Mouse (Mus musculus): ENCODE results near the gene Gm5142. TPM values are rescaled to one million over a fixed set of nuclear protein-coding genes. Genes with fewer than 3 reads are reported as not detected.

Gene Gm5142
- polyA plus RNA-seq (2012; rRNA removed), result not detected in 2 replicates

GRCm38 (mm10) chr14:59178649-59179048, at the start of gene Gm5142:
TSS of gene Gm5142 (minus strand) at chr14:59178749.
- no peak for DNase-seq (ENCODE audit: low read depth, low spot score)
- 91% methylated on average over 3 of the region's 3 CpGs for WGBS

GRCm38 (mm10) chr14:59226240-59226639, 47.7 kb upstream of the Gm5142 start:
- no peak for DNase-seq (ENCODE audit: low read depth, low spot score)
- 56% methylated on average over 11 of the region's 11 CpGs for WGBS

GRCm38 (mm10) chr14:59219241-59219640, 40.7 kb upstream of the Gm5142 start:
- WGBS, result 62% methylated on average over 3 of the region's 3 CpGs
- no peak for DNase-seq (ENCODE audit: low read depth, low spot score)

GRCm38 (mm10) chr14:59209816-59210215, 31.3 kb upstream of the Gm5142 start:
- no peak for DNase-seq (ENCODE audit: low read depth, low spot score)
- WGBS, result 97% methylated on average over 2 of the region's 2 CpGs

GRCm38 (mm10) chr14:59209003-59209402, 30.5 kb upstream of the Gm5142 start:
- DNase-seq (ENCODE audit: low read depth, low spot score), result no peak
- WGBS, result 89% methylated on average over 7 of the region's 7 CpGs

- WGBS, result 83% methylated on average over 10 of the region's 10 CpGs
These were observed 27.5 kb upstream of the Gm5142 start for GRCm38 (mm10) chr14:59205976-59206583.

GRCm38 (mm10) chr14:59205461-59205860, 26.9 kb upstream of the Gm5142 start:
- no peak for DNase-seq (ENCODE audit: low read depth, low spot score)
- WGBS, result 74% methylated on average over 7 of the region's 7 CpGs

More at GRCm38 (mm10) chr14:59205976-59206583, 27.5 kb upstream of the Gm5142 start:
- no peak for DNase-seq (ENCODE audit: low read depth, low spot score)

- WGBS, result 2% methylated on average over 21 of the region's 21 CpGs
- no peak for DNase-seq (ENCODE audit: low read depth, low spot score)
These were observed 23.2 kb upstream of the Gm5142 start for GRCm38 (mm10) chr14:59201604-59202215.

- WGBS, result under 1% methylated on average over 82 of the region's 96 CpGs
- DNase-seq (ENCODE audit: low read depth, low spot score), result peak; percentile 70
These were observed 22.4 kb upstream of the Gm5142 start, which contains the start of gene Rcbtb1 for GRCm38 (mm10) chr14:59200711-59201603. TSS of gene Rcbtb1 (plus strand) at chr14:59201209.

- WGBS, result 85% methylated on average over 2 of the region's 2 CpGs
- no peak for DNase-seq (ENCODE audit: low read depth, low spot score)
These were observed 7.6 kb upstream of the Gm5142 start for GRCm38 (mm10) chr14:59186121-59186520.

GRCm38 (mm10) chr14:59185514-59185913, 7.0 kb upstream of the Gm5142 start:
- DNase-seq (ENCODE audit: low read depth, low spot score), result no peak

- DNase-seq (ENCODE audit: low read depth, low spot score), result no peak
- WGBS, result 84% methylated on average over 2 of the region's 2 CpGs
These were observed 4.2 kb upstream of the Gm5142 start for GRCm38 (mm10) chr14:59182732-59183131.

- WGBS, result 22% methylated on average over 3 of the region's 3 CpGs
- peak; percentile 57 for DNase-seq (ENCODE audit: low read depth, low spot score)
These were observed 21.4 kb downstream of the Gm5142 start for GRCm38 (mm10) chr14:59157016-59157698.

GRCm38 (mm10) chr14:59155589-59155988, 23.0 kb downstream of the Gm5142 start:
- whole genome bisulfite sequencing, result 59% methylated on average over 2 of the region's 2 CpGs
- DNase-seq (ENCODE audit: low read depth, low spot score), result no peak

GRCm38 (mm10) chr14:59142793-59143192, 35.8 kb downstream of the Gm5142 start, which contains the start of gene 1700129C05Rik:
TSS of gene 1700129C05Rik (minus strand) at chr14:59142893.
- 95% methylated on average over 4 of the region's 4 CpGs for WGBS

GRCm38 (mm10) chr14:59114281-59114680, 64.3 kb downstream of the Gm5142 start:
- no peak for DNase-seq (ENCODE audit: low read depth, low spot score)
- 0% methylated on average over 2 of the region's 2 CpGs for WGBS

More at GRCm38 (mm10) chr14:59142793-59143192, 35.8 kb downstream of the Gm5142 start, which contains the start of gene 1700129C05Rik:
- DNase-seq (ENCODE audit: low read depth, low spot score), result no peak

Data from large intestine, adult 2 months (tissue).